Mouse (Mus musculus) MEL (cell line): ENCODE results near the gene Trpv3.

Source experiments
- KAT2A ChIP-seq: conservative IDR thresholded peaks from 2 replicates; pipeline ENCODE4 v1.6.1; 2012; ENCODE audit warnings: low read depth, low read length, improper control_type of control experiment, inconsistent platforms
- MXI1 ChIP-seq: IDR thresholded peaks from 2 replicates; pipeline ENCODE4 v1.6.1; 2011; ENCODE audit warnings: mild to moderate bottlenecking, low read depth, low read length, improper control_type of control experiment
- POLR2A ChIP-seq, 2 experiments: IDR thresholded peaks; 2 replicates each; pipeline ENCODE4 v1.6.1; 2011 to 2012; ENCODE audit warnings: low read length in 2 of 2, mild to moderate bottlenecking in 2 of 2, control low read depth in 1 of 2, improper control_type of control experiment in 1 of 2, low read depth in 1 of 2, moderate library complexity in 1 of 2; ENCODE audit not compliant: control insufficient read depth in 1 of 2, insufficient read depth in 1 of 2, poor library complexity in 1 of 2

- TF ChIP-seq POLR2A (IDR thresholded peaks at IDR 0.05; ENCODE audit: control insufficient read depth in 1 of 2, insufficient read depth in 1 of 2, low read depth in 1 of 2, low read length in 2 of 2, poor library complexity in 1 of 2): no peak
- TF ChIP-seq MXI1: no peak
- no peak for TF ChIP-seq KAT2A
Observed at GRCm38 (mm10) chr11:73303123-73303522, 35.9 kb downstream of the Trpv3 start.
